8 mouse cellular contexts compared by ENCODE assay signal in genomic region chr8:121300501-121301411, GRCm38 (mm10).
DNase-seq lines count a peak whose midpoint lies in the region; ATAC-seq and TF ChIP-seq lines count a peak whose summit lies in the region.

No protein-coding gene starts in this region.

- no peak; the same call in 1 of the 2 replicates for ATAC-seq in heart, embryonic 11.5 days (replicated peaks; ENCODE audit: insufficient number of reproducible peaks, low FRiP score, low TSS enrichment)
- ATAC-seq in kidney, postnatal 0 days (replicated peaks; ENCODE audit: low FRiP score, low read depth), result peak; percentile 81
- ATAC-seq in neural tube, embryonic 11.5 days (ENCODE audit: insufficient read depth, low FRiP score, low TSS enrichment), result peak; percentile 60

- DNase-seq in heart, adult 9 months (ENCODE audit: low spot score in 2 of 2), result no peak
- peak; percentile 94 for DNase-seq in forelimb bud, embryonic 11.5 days (ENCODE audit: low read depth, low spot score)
- peak; percentile 95 for DNase-seq in kidney, postnatal 0 days (ENCODE audit: low spot score)
- DNase-seq in neural tube, embryonic 11.5 days (ENCODE audit: low spot score), result peak; percentile 72
- DNase-seq in cerebellum, postnatal 14 days, result no peak
- DNase-seq in cerebellum, postnatal 36 days, result no peak
- no peak for DNase-seq in layer of hippocampus, adult 18-20 months (ENCODE audit: low spot score in 2 of 2)

- 28% methylated on average over 28 of the region's 28 CpGs for WGBS in heart, embryonic 11.5 days (ENCODE audit: insufficient replicate concordance)
- 3% methylated on average over 28 of the region's 28 CpGs for WGBS in kidney, postnatal 0 days
- 11% methylated on average over 28 of the region's 28 CpGs for WGBS in neural tube, embryonic 11.5 days

- peak overlapping the region; percentile 52 for H3K9ac ChIP-seq in heart, embryonic 11.5 days (ENCODE audit: low read depth, low read length)
- peak overlapping the region; percentile 15 for H3K9ac ChIP-seq in kidney, postnatal 0 days (ENCODE audit: low read depth, low read length)
- no peak overlapping the region for H3K9ac ChIP-seq in neural tube, embryonic 11.5 days (ENCODE audit: low read length)

- H3K27ac ChIP-seq in heart, embryonic 11.5 days (ENCODE audit: low read depth, low read length), result peak overlapping the region; percentile 65
- H3K27ac ChIP-seq in kidney, postnatal 0 days, result peak overlapping the region; percentile 94
- peak overlapping the region; percentile 65; the same call in 1 of the 2 replicates for H3K27ac ChIP-seq in neural tube, embryonic 11.5 days (ENCODE audit: low read depth, low read length)

- H3K9me3 ChIP-seq in heart, embryonic 11.5 days (replicated peaks; ENCODE audit: control insufficient read depth, low read length), result no peaks in the 10 kb centered on the region
- no peaks in the 10 kb centered on the region for H3K9me3 ChIP-seq in kidney, postnatal 0 days (replicated peaks; ENCODE audit: low read length)
- H3K9me3 ChIP-seq in neural tube, embryonic 11.5 days (ENCODE audit: control insufficient read depth, low read length), result no peaks in the 10 kb centered on the region

- H3K4me2 ChIP-seq in heart, embryonic 11.5 days, result peak overlapping the region; percentile 57
- peak overlapping the region; percentile 27 for H3K4me2 ChIP-seq in kidney, postnatal 0 days (ENCODE audit: low read length)
- peak overlapping the region; percentile 30 for H3K4me2 ChIP-seq in neural tube, embryonic 11.5 days (ENCODE audit: low read depth)

- H3K36me3 ChIP-seq in heart, embryonic 11.5 days (ENCODE audit: control insufficient read depth, insufficient read depth, low read length), result no peaks in the 10 kb centered on the region
- no peaks in the 10 kb centered on the region for H3K36me3 ChIP-seq in kidney, postnatal 0 days (ENCODE audit: insufficient read depth, low read length)
- H3K36me3 ChIP-seq in neural tube, embryonic 11.5 days (ENCODE audit: control insufficient read depth, insufficient read depth, low read length), result no peaks in the 10 kb centered on the region

- H3K27me3 ChIP-seq in heart, embryonic 11.5 days (ENCODE audit: control insufficient read depth, insufficient read depth, low read length), result no peaks in the 10 kb centered on the region
- no peaks in the 10 kb centered on the region for H3K27me3 ChIP-seq in kidney, postnatal 0 days (ENCODE audit: insufficient read depth, low read length)
- no peaks in the 10 kb centered on the region for H3K27me3 ChIP-seq in neural tube, embryonic 11.5 days (ENCODE audit: control insufficient read depth, insufficient read depth, low read length)

- H3K4me3 ChIP-seq in heart, embryonic 11.5 days (ENCODE audit: low read depth, low read length), result peak overlapping the region; percentile 6; the same call in 1 of the 2 replicates
- no peak overlapping the region for H3K4me3 ChIP-seq in kidney, postnatal 0 days (replicated peaks; ENCODE audit: low read depth, low read length)
- no peak overlapping the region for H3K4me3 ChIP-seq in neural tube, embryonic 11.5 days (ENCODE audit: low read depth, low read length)

- H3K4me1 ChIP-seq in heart, embryonic 11.5 days (ENCODE audit: control insufficient read depth, insufficient read depth, low read length), result peaks cover 24% of the 10 kb centered on the region
- H3K4me1 ChIP-seq in kidney, postnatal 0 days (replicated peaks; ENCODE audit: insufficient read depth, low read length), result peaks cover 30% of the 10 kb centered on the region
- peaks cover 18% of the 10 kb centered on the region for H3K4me1 ChIP-seq in neural tube, embryonic 11.5 days (ENCODE audit: control insufficient read depth, insufficient read depth, low read length)

- no peak for TF ChIP-seq CTCF in kidney, postnatal 0 days (IDR thresholded peaks at IDR 0.05; ENCODE audit: low read depth)

Comparison
In these comparisons a context has a peak if more than half of its experiments do, and no peak if none do; other contexts are left out.
1. DNase-seq: peak in forelimb bud, embryonic 11.5 days (single experiment), kidney, postnatal 0 days (single experiment) and neural tube, embryonic 11.5 days (single experiment); none in heart, adult 9 months (0 of 2), cerebellum, postnatal 14 days (0 of 2), cerebellum, postnatal 36 days (0 of 2) and layer of hippocampus, adult 18-20 months (0 of 2).
2. Peak in every context shown above with its lines, with median percentiles within 50 percentile points of each other: H3K27ac ChIP-seq and H3K4me2 ChIP-seq.